Mouse (Mus musculus) lung, embryonic 14.5 days (tissue): ENCODE measurements around the gene Ip6k3. TPM values are rescaled to one million over a fixed set of nuclear protein-coding genes. Genes with fewer than 3 reads are reported as not detected.

Experiments
- ATAC-seq: fragments of 200-750 bp; cut with Nextera tagmentation; 2 replicates; pipeline ENCODE4 v1.8.0; 2017; ENCODE audit warnings: mild to moderate bottlenecking, moderate TSS enrichment, moderate library complexity; ENCODE audit not compliant: insufficient read depth
- DNase-seq: peaks from one replicate; pipeline ENCODE4 v3.0.0-alpha.2; 2015
- H3K27ac ChIP-seq: fragments of 300-500 bp; sonication (generic); 2 replicates; pipeline ENCODE4 v1.5.1; 2014; ENCODE audit warnings: low read depth, mild to moderate bottlenecking, moderate library complexity
- H3K27me3 ChIP-seq: fragments of 300-500 bp; sonication (generic); 2 replicates; pipeline ENCODE4 v1.6.1; 2014; ENCODE audit warnings: low read length, control low read depth; ENCODE audit not compliant: insufficient read depth
- H3K36me3 ChIP-seq: fragments of 300-500 bp; sonication (generic); 2 replicates; pipeline ENCODE4 v1.6.1; 2014; ENCODE audit warnings: control low read depth; ENCODE audit not compliant: insufficient read depth
- H3K4me1 ChIP-seq: fragments of 300-500 bp; sonication (generic); 2 replicates; pipeline ENCODE4 v1.6.1; 2014; ENCODE audit warnings: antibody characterized with exemption, control low read depth; ENCODE audit not compliant: insufficient read depth
- H3K4me2 ChIP-seq: fragments of 300-500 bp; sonication (generic); 2 replicates; pipeline ENCODE4 v1.6.1; 2014; ENCODE audit warnings: mild to moderate bottlenecking
- H3K4me3 ChIP-seq: fragments of 300-500 bp; sonication (generic); 2 replicates; pipeline ENCODE4 v1.5.1; 2014; ENCODE audit warnings: low read depth, low read length
- H3K9ac ChIP-seq: fragments of 300-500 bp; sonication (generic); 2 replicates; pipeline ENCODE4 v1.6.1; 2014
- H3K9me3 ChIP-seq: fragments of 300-500 bp; sonication (generic); 2 replicates; pipeline ENCODE4 v1.6.1; 2016; ENCODE audit warnings: low read depth, low read length, control low read depth
- CTCF ChIP-seq: IDR thresholded peaks from 2 replicates; pipeline ENCODE4 v1.5.1; 2016; ENCODE audit warnings: antibody characterized with exemption, low read depth
- WGBS: fragments of 180-500 bp; shearing (Covaris S2); extraction: QIAGEN DNeasy Blood & Tissue Kit; methylation state at CpG from one replicate; pipeline ENCODE4 v1.1.7; 2014; 5-methylcytosine and 5-hydroxymethylcytosine counted together
- polyA plus RNA-seq: library from polyadenylated mRNA; unstranded; fragments of >200 nt; fragmentation: Nextera tagmentation; extraction: Ambion mirVana; gene quantifications from 2 replicates; pipeline ENCODE4 v1.2.1, GENCODE M21; 2014

Gene Ip6k3
- polyA plus RNA-seq, result 0.08 TPM in 1 of 2 replicates, not detected in the other

DNA sequence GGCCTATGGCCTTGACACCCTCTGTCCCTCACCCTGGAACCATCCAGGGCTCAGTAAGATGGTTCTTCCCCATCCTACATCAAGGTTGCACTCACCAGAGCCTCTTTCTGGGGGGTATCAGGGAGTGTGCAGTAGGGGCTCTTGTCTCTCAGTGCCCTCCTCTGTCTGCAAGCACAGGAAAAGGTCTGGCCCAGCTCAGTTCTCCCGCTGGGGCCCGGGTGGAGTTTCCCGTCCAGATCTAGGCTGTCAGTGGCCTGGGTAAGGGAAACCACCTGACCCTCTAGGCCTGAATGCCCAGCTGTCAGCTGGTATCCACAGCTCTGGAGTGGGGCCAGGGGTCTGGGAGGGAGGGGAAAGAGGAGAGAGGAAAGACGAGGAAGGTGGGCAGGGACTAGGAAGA, at the start of gene Ip6k3:
Gene Ip6k3 (minus strand): TSS at position 251 of the 400 bp plus-strand sequence.
- H3K9me3 ChIP-seq, result no peaks in the 10 kb centered on the region
- H3K36me3 ChIP-seq, result no peaks in the 10 kb centered on the region
- ATAC-seq (no peak), DNase-seq (no peak)
- no peak within 1 kb of the TSS for H3K4me3 ChIP-seq
- H3K4me1 ChIP-seq, result no peaks in the 10 kb centered on the region
- H3K27me3 ChIP-seq, result no peaks in the 10 kb centered on the region
- H3K9ac ChIP-seq, result no peak within 1 kb of the TSS
- WGBS, result 40% methylated on average over 4 of the region's 4 CpGs
- H3K27ac ChIP-seq, result no peak within 1 kb of the TSS
- no peak within 1 kb of the TSS for H3K4me2 ChIP-seq
- TF ChIP-seq CTCF, result no peak

DNA sequence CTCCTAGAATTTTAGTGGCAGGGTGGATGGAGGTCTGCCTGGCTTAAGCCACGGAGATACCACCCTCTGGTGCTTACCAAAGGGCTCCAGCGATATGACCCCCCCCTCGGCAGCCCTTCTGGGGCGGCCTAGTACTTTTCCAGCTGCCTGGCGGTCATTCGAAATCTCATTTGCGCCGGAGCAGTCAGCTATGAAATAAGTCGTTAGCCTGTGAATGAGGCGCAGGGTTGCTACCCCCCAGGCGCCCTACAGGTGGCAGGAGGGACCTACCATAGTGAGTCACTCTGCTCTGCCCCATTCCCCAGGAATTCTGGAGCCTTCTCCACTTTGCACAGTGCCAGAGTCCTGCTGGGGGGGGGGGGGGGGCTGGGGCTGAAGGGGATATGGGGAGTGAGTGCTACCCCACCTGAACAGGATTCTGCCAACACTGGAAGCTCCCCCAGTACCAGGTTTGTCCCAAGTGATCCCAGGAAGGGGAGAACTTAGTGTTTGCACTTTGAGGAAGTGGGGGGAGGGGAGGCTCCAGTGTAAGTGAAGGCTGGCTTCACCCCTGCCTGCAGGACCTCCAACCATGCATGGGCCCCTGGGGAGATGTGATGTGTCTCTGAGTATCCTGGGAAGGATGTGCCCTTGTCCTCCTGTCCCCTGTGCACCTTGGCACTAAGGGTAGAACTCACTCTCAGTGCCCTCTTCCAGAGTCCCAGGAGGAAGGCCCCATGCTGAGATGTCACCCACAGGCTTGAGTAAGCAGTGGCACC, 45.4 kb upstream of the Ip6k3 start:
- no peak overlapping the region for H3K4me3 ChIP-seq
- DNase-seq, result peak; percentile 78
- ATAC-seq, result peak; percentile 78; the same call in 1 of the 2 replicates
- 0 out of 2 replicates have a peak, but pooled peaks cover 2% of the 10 kb centered on the region for H3K27me3 ChIP-seq
- peak overlapping the region; percentile 17 for H3K9ac ChIP-seq
- no peaks in the 10 kb centered on the region; the same call in 1 of the 2 replicates for H3K9me3 ChIP-seq
- 7% methylated on average over 11 of the region's 11 CpGs for WGBS
- TF ChIP-seq CTCF, result peak; percentile 67
- H3K4me1 ChIP-seq, result no peaks in the 10 kb centered on the region
- no peak overlapping the region for H3K27ac ChIP-seq
- no peaks in the 10 kb centered on the region for H3K36me3 ChIP-seq
- H3K4me2 ChIP-seq, result no peak overlapping the region

DNA sequence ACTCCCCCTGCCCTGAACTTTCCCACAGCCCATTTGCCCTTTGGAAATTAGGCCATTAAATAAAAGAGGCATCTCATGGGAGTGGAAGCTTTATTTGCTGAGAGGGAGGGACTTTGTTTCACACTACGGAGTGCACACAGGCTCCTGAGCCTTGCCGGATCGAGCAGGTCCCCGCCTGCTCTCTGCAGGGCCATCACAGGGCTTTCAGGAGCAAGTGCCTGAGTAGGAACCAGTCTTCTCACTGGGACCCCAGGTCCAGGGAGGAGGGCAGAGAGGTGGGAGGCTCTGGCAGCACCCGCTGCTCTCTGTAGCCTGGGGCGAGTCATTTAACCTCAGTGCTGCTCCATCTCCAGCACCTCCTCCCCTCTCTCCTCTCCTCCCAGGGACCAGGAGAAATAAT, 44.4 kb upstream of the Ip6k3 start:
- WGBS, result 45% methylated on average over 6 of the region's 6 CpGs
- Histone ChIP-seq H3K9me3 (no peaks in the 10 kb centered on the region; the same call in 1 of the 2 replicates), H3K4me3 (no peak overlapping the region), H3K9ac (no peak overlapping the region), H3K27me3 (no peaks in the 10 kb centered on the region), H3K4me1 (peaks cover 5% of the 10 kb centered on the region; the same call in 1 of the 2 replicates), H3K27ac (no peak overlapping the region), H3K4me2 (no peak overlapping the region), H3K36me3 (no peaks in the 10 kb centered on the region)
- no peak for TF ChIP-seq CTCF
- no peak for DNase-seq
- ATAC-seq, result no peak

DNA sequence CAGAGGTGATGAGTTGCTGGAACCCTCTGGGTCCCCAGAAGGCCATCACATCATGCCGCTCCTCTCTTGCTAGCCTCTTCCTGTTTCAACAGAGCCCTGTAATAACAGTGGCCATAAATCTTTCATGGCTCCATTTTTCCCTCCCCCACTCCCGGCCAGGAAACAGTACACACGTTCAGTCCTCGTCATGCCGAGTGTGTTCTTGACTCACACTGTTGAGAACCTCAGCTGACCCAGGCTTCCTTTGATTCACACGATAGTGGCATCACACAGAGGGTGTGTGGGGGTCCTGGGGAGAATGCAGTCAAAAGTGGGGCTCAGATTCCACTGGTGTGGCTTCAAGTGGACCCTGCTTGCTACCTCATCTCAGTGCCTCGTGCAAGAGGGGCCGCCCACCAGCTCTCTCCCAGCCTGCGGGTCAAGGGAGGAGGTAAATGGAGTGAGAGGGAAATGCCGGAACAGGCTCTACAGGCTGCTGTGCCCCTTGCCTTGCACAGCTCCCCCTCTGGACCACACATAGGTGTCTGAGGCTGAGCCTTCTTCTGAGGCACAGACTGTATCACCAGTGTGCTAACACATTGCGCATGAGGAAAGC, 39.6 kb upstream of the Ip6k3 start:
- Histone ChIP-seq H3K27me3 (no peaks in the 10 kb centered on the region), H3K4me3 (no peak overlapping the region), H3K36me3 (peaks cover 3% of the 10 kb centered on the region; the same call in 1 of the 2 replicates), H3K27ac (no peak overlapping the region), H3K9me3 (no peaks in the 10 kb centered on the region), H3K9ac (no peak overlapping the region), H3K4me1 (peaks cover 8% of the 10 kb centered on the region; the same call in 1 of the 2 replicates), H3K4me2 (no peak overlapping the region)
- WGBS, result 17% methylated on average over 11 of the region's 11 CpGs
- DNase-seq (peak; percentile 46), ATAC-seq (no peak)
- no peak for TF ChIP-seq CTCF

DNA sequence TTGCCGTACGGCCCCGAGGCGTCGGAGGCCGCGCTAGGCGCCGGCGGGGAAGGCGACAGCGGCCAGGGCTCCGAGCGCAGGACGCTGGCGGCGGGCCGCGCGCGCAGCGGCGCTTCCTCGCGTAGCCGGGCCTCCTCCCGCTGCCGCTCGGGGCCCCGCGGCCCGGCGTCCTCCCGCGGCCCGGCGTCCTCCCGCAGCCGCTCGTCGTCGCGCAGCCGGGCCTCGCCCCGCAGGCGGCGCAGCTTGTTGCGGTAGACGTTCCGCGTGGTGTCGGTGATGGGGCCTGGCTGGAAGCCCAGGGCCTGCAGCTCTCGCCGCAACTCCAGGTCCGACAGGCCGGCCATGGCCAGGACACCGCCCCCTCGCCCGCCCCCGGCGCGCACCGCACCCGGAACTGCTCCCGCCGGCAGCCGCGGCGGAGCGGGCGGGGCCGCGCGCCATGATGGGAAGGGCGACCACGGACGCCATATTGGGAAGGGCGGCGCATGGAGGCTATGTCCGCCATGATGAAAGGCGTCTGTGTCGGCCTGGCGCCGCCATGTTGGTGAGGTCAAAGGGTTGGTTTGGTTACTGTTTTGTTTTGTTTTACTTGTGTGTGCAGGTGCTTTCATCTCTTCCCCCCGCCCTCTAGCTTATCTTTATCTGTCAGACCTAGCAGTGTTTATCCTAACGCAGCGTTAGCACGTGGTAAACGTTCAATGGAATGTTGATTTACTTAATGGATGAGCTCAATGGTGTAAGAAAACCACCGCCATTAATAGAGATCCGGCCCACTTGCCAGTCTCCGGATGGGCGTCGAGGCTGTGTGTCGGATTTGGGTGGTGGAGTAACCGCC, 36.7 kb upstream of the Ip6k3 start, which contains the start of gene Lemd2:
Gene Lemd2 (minus strand): TSS at position 395 of the 835 bp plus-strand sequence.
- H3K27me3 ChIP-seq, result no peaks in the 10 kb centered on the region
- DNase-seq, result peak; percentile 98
- H3K4me3 ChIP-seq, result peak within 1 kb of the TSS; percentile 94
- H3K36me3 ChIP-seq, result peaks cover 32% of the 10 kb centered on the region
- no peak for TF ChIP-seq CTCF
- H3K27ac ChIP-seq, result peak within 1 kb of the TSS; percentile 96
- H3K9me3 ChIP-seq, result no peaks in the 10 kb centered on the region; the same call in 1 of the 2 replicates
- H3K4me2 ChIP-seq, result peak within 1 kb of the TSS; percentile 91
- H3K4me1 ChIP-seq, result peaks cover 8% of the 10 kb centered on the region; the same call in 1 of the 2 replicates
- 2% methylated on average over 80 of the region's 97 CpGs for WGBS
- H3K9ac ChIP-seq, result peak within 1 kb of the TSS; percentile 96
- ATAC-seq, result peak; percentile 93

DNA sequence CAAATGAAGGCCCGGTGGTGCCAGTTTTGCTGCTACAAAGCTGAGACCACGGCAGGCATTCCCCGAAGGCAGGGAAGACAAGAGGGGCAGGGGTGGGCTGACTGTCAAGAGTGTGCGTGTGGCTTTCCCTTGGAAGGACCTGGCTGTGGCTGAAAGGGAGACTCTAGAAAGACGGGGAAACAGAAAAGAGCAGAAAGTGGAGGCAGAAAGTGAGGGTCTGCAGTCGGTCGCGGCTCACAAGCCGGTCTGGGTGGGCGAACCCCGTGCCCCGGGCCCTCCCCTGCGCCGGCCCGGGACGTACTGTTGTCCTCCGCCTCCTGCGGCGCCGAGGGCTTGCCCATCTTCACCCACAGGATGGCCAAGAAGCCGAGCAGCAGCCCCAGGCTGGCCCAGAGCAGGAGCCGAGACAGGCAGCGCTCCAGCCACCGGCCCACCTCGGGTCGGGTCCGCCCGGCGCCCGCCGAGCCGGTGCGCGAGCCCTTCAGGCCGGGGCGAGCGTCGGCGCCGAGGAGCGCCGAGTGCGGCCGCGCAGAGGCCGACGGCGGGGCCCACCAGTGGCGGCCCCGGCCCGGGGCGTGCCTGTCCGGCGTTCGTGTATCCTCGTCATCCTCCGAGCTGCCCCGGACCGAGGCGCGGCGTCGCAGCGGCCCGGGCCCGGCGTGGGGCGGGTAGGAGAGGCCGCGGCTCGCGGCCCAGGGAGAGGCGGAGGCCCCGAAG, 35.9 kb upstream of the Ip6k3 start:
- Histone ChIP-seq H3K27me3 (no peaks in the 10 kb centered on the region), H3K9me3 (no peaks in the 10 kb centered on the region; the same call in 1 of the 2 replicates), H3K4me2 (peak overlapping the region; percentile 91), H3K36me3 (peaks cover 40% of the 10 kb centered on the region), H3K27ac (peak overlapping the region; percentile 96), H3K4me3 (peak overlapping the region; percentile 94), H3K9ac (peak overlapping the region; percentile 96), H3K4me1 (peaks cover 8% of the 10 kb centered on the region; the same call in 1 of the 2 replicates)
- TF ChIP-seq CTCF, result no peak
- under 1% methylated on average over 70 of the region's 74 CpGs for WGBS
- DNase-seq, result peak; percentile 35
- ATAC-seq, result peak; percentile 57
